Mouse (Mus musculus) embryonic facial prominence, embryonic 11.5 days (tissue): Measurements from ENCODE around the gene Gp5. TPM values are rescaled to one million over a fixed set of nuclear protein-coding genes. Genes with fewer than 3 reads are reported as not detected.
"Not testable (repeated sequence)": the region's sequence is repeated elsewhere in the genome, so short reads cannot be mapped to it uniquely, and the experiment has no call there.

ENCODE experiments used
- ATAC-seq: fragments of 200-750 bp; cut with Nextera tagmentation; replicated peaks from 2 replicates; pipeline ENCODE4 v1.8.0; 2017; ENCODE audit warnings: low read depth; ENCODE audit not compliant: insufficient number of reproducible peaks, low FRiP score, low TSS enrichment
- DNase-seq: peaks from one replicate; pipeline ENCODE4 v3.0.0-alpha.2; 2015; ENCODE audit warnings: low spot score
- H3K27ac ChIP-seq: fragments of 300-500 bp; sonication (generic); replicated peaks from 2 replicates; pipeline ENCODE4 v1.5.1; 2014; ENCODE audit warnings: mild to moderate bottlenecking, low read depth, low read length, control low read depth
- H3K27me3 ChIP-seq: fragments of 300-500 bp; sonication (generic); 2 replicates; pipeline ENCODE4 v1.6.1; 2014; ENCODE audit warnings: mild to moderate bottlenecking, low read length, moderate library complexity, mixed read lengths; ENCODE audit not compliant: control insufficient read depth, insufficient read depth
- H3K36me3 ChIP-seq: fragments of 300-500 bp; sonication (generic); replicated peaks from 2 replicates; pipeline ENCODE4 v1.6.1; 2014; ENCODE audit warnings: low read depth, mild to moderate bottlenecking, low read length, moderate library complexity, mixed read lengths; ENCODE audit not compliant: control insufficient read depth, insufficient read depth
- H3K4me1 ChIP-seq: fragments of 300-500 bp; sonication (generic); 2 replicates; pipeline ENCODE4 v1.6.1; 2014; ENCODE audit warnings: low read length, mixed read lengths; ENCODE audit not compliant: control insufficient read depth, insufficient read depth
- H3K4me2 ChIP-seq: fragments of 300-500 bp; sonication (generic); 2 replicates; pipeline ENCODE4 v1.6.1; 2014; ENCODE audit warnings: low read depth, mild to moderate bottlenecking, control low read depth, low read length, moderate library complexity
- H3K4me3 ChIP-seq: fragments of 300-500 bp; sonication (generic); 2 replicates; pipeline ENCODE4 v1.5.1; 2014; ENCODE audit warnings: low read depth, low read length, control low read depth
- H3K9ac ChIP-seq: fragments of 300-500 bp; sonication (generic); replicated peaks from 2 replicates; pipeline ENCODE4 v1.6.1; 2014; ENCODE audit warnings: mild to moderate bottlenecking, control low read depth, low read length
- H3K9me3 ChIP-seq: fragments of 300-500 bp; sonication (generic); replicated peaks from 2 replicates; pipeline ENCODE4 v1.6.1; 2016; ENCODE audit warnings: mild to moderate bottlenecking, low read length, inconsistent platforms, mixed read lengths; ENCODE audit not compliant: control insufficient read depth
- WGBS: fragments of 180-500 bp; shearing (Covaris S2); extraction: QIAGEN DNeasy Blood & Tissue Kit; methylation state at CpG from one replicate; pipeline ENCODE4 v1.1.7; 2014; 5-methylcytosine and 5-hydroxymethylcytosine counted together
- polyA plus RNA-seq: library from polyadenylated mRNA; unstranded; fragments of >200 nt; fragmentation: Nextera tagmentation; extraction: Ambion mirVana; gene quantifications from 2 replicates; pipeline ENCODE4 v1.2.1, GENCODE M21; 2014

The Gp5 gene
- 2.0 and 2.5 TPM in 2 replicates for polyA plus RNA-seq

- Histone ChIP-seq H3K36me3 (no peaks in the 10 kb centered on the region; the same call in 1 of the 2 replicates), H3K4me2 (peak within 1 kb of the TSS; percentile 99), H3K4me3 (peak within 1 kb of the TSS; percentile 6; the same call in 1 of the 2 replicates), H3K4me1 (peaks cover 6% of the 10 kb centered on the region), H3K27me3 (peaks cover 33% of the 10 kb centered on the region), H3K9ac (no peak within 1 kb of the TSS), H3K27ac (no peak within 1 kb of the TSS), H3K9me3 (no peaks in the 10 kb centered on the region)
- DNase-seq: no peak
- ATAC-seq: no peak
These were observed at the start of gene Gp5 for GRCm38 (mm10) chr16:30310647-30311046. Gene Gp5 (minus strand): TSS chr16:30310779.

DNA sequence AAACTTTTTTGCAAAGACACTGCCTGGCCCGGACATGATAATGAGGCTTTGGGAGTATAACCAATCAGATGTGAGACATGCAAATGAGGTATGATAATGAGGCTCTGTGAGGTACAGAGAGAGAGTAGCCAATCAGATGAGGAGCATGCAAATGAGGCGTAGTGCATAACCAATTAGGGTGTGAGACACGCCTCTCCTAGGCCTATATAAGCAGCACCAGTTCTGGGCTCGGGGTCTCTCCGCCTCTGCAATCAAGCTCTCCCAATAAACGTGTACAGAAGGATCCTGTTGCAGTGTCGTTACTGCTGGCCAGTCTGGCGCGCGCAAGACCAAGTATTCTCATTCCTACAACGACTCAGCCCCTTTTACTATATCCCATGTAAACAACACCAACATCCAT, 42.9 kb upstream of the Gp5 start:
- H3K36me3 ChIP-seq, H3K9ac ChIP-seq, H3K27ac ChIP-seq, H3K9me3 ChIP-seq, H3K27me3 ChIP-seq, H3K4me2 ChIP-seq, H3K4me3 ChIP-seq, H3K4me1 ChIP-seq, DNase-seq, ATAC-seq: not testable (repeated sequence)
- WGBS: 94% methylated on average over 11 of the region's 11 CpGs

- Histone ChIP-seq H3K9me3 (no peaks in the 10 kb centered on the region), H3K4me1 (no peaks in the 10 kb centered on the region; the same call in 1 of the 2 replicates), H3K4me2 (no peak overlapping the region), H3K27me3 (peaks cover 14% of the 10 kb centered on the region), H3K4me3 (no peak overlapping the region), H3K9ac (no peak overlapping the region), H3K36me3 (no peaks in the 10 kb centered on the region; the same call in 1 of the 2 replicates), H3K27ac (no peak overlapping the region)
- DNase-seq (peak; percentile 65), ATAC-seq (no peak)
These were observed 3.7 kb upstream of the Gp5 start for GRCm38 (mm10) chr16:30314236-30314635.

GRCm38 (mm10) chr16:30310171-30310515, 436 bp downstream of the Gp5 start:
- no peak overlapping the region for H3K9ac ChIP-seq
- 0 out of 2 replicates have a peak overlapping the region, but pooled peaks have one; percentile 6 for H3K4me3 ChIP-seq
- no peaks in the 10 kb centered on the region for H3K9me3 ChIP-seq
- no peak overlapping the region for H3K27ac ChIP-seq
- WGBS: 46% methylated on average over 8 of the region's 8 CpGs
- peaks cover 33% of the 10 kb centered on the region for H3K27me3 ChIP-seq
- no peaks in the 10 kb centered on the region for H3K36me3 ChIP-seq
- DNase-seq (no peak), ATAC-seq (no peak)
- peaks cover 6% of the 10 kb centered on the region for H3K4me1 ChIP-seq
- no peak overlapping the region for H3K4me2 ChIP-seq

- WGBS: 6% methylated on average over 34 of the region's 34 CpGs
- peak overlapping the region; percentile 99 for H3K4me2 ChIP-seq
- H3K9ac ChIP-seq: no peak overlapping the region
- ATAC-seq: no peak
- no peaks in the 10 kb centered on the region for H3K9me3 ChIP-seq
- peaks cover 33% of the 10 kb centered on the region for H3K27me3 ChIP-seq
- peak; percentile 42 for DNase-seq
- H3K4me1 ChIP-seq: peaks cover 6% of the 10 kb centered on the region
- no peak overlapping the region for H3K27ac ChIP-seq
- no peaks in the 10 kb centered on the region for H3K36me3 ChIP-seq
- H3K4me3 ChIP-seq: peak overlapping the region; percentile 57
These were observed 996 bp downstream of the Gp5 start for GRCm38 (mm10) chr16:30309395-30310170.

- peaks cover 6% of the 10 kb centered on the region for H3K4me1 ChIP-seq
- under 1% methylated on average over 70 of the region's 72 CpGs for WGBS
- DNase-seq (peak; percentile 65), ATAC-seq (peak; percentile 71; the same call in 1 of the 2 replicates)
- no peak overlapping the region for H3K27ac ChIP-seq
- peak overlapping the region; percentile 99 for H3K4me2 ChIP-seq
- peak overlapping the region; percentile 59 for H3K9ac ChIP-seq
- H3K4me3 ChIP-seq: peak overlapping the region; percentile 57
- H3K9me3 ChIP-seq: no peaks in the 10 kb centered on the region
- peaks cover 33% of the 10 kb centered on the region for H3K27me3 ChIP-seq
- no peaks in the 10 kb centered on the region for H3K36me3 ChIP-seq
These were observed 1.8 kb downstream of the Gp5 start for GRCm38 (mm10) chr16:30308616-30309394.

- no peak for ATAC-seq
- WGBS: 14% methylated on average over 29 of the region's 29 CpGs
These were observed 2.5 kb downstream of the Gp5 start for GRCm38 (mm10) chr16:30307961-30308615.

More at GRCm38 (mm10) chr16:30307961-30308615, 2.5 kb downstream of the Gp5 start:
- Histone ChIP-seq H3K9ac (peak overlapping the region; percentile 59), H3K4me2 (peak overlapping the region; percentile 99), H3K4me1 (peaks cover 6% of the 10 kb centered on the region), H3K4me3 (peak overlapping the region; percentile 57), H3K9me3 (no peaks in the 10 kb centered on the region), H3K36me3 (no peaks in the 10 kb centered on the region), H3K27ac (no peak overlapping the region), H3K27me3 (peaks cover 33% of the 10 kb centered on the region)
- peak; percentile 19 for DNase-seq
